Mouse (Mus musculus) spleen, postnatal 14 days (tissue): ENCODE results near the gene Dclre1b.
"Not testable (repeated sequence)": the region's sequence is repeated elsewhere in the genome, so short reads cannot be mapped to it uniquely, and the experiment has no call there.

Experiments
- DNase-seq, 2 experiments: peaks; one replicate each; pipeline ENCODE4 v3.0.0; 2021 to 2022; ENCODE audit warnings: low spot score in 2 of 2

Dclre1b gene

DNA sequence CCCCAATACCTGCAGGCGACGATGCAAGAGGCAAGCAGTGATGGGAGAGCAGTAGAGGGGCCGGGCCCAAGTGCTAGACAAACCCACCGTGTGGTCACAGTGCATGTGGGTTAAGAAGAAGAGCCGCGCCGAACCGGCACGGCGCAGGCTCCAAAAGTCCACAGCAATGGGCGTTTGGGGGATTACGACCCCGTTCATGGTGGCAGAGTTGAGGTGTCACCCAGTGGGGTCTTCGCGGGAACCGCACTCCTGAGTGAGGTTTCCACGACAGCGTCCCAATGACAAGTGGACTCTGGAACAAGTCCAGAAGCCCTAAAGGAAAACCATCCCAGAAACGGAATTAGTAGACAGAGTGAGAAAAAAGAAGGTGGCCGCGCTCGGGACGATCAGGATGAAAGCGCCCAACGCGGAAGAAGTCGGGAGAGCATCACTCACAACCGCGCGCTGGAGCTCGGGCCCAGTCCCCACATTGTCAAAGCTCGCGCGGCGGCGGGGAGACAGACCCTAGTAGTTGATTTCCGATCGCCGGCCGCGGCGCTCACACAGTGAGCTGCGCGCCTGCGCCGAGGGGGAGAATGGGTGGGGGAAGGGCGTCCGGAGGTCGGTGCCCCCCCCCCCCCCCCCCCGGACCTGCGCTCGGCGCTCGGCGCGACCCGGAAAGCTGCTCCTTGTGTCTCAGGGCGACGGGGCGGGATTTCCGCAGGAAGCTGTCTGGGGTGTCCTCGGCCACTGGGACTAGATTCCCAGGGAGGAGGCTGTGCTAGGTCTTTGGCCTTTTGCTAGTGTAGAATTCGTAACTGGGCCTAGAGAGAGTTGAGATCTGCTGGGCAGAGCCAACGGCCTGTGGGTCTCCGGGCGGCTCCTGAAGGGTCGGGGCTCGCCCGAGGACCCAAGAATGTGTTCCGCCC, at the start of gene Dclre1b, which contains the start of the genes Ap4b1 and Gm43064:
Dclre1b (minus strand) TSS at position 554 of the 908 bp plus-strand sequence.
Ap4b1 (plus strand) TSS at position 630 of the 908 bp plus-strand sequence.
Gm43064 (plus strand) TSS at position 683 of the 908 bp plus-strand sequence.
- DNase-seq: peak; percentile 79 to 87

DNA sequence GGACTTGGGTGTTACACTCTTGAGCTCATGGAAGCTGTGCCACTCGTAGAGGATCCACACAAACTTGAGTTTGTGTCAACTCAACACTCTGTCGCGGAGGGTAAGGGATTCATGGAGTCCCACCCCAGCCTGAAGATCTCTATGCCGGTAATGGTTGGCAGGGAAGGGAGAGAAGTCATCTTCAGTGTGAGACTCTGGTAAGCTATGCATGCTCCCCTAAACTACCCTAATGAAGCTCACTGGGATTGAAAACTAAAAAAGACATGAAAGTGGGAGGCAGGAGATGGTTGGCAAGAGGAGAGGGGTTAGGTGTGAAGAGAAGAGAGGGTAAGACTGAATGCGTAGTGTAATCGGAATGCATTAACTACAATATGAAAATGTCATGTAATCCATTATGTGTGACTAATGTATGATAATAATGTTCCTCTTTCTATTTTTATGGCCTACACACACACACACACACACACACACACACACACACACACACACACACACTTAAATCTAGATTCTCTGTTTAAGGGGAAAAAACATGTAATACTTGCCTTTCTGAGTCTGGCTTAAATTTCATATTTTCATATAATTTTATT, 48.8 kb upstream of the Dclre1b start:
- no peak for DNase-seq

DNA sequence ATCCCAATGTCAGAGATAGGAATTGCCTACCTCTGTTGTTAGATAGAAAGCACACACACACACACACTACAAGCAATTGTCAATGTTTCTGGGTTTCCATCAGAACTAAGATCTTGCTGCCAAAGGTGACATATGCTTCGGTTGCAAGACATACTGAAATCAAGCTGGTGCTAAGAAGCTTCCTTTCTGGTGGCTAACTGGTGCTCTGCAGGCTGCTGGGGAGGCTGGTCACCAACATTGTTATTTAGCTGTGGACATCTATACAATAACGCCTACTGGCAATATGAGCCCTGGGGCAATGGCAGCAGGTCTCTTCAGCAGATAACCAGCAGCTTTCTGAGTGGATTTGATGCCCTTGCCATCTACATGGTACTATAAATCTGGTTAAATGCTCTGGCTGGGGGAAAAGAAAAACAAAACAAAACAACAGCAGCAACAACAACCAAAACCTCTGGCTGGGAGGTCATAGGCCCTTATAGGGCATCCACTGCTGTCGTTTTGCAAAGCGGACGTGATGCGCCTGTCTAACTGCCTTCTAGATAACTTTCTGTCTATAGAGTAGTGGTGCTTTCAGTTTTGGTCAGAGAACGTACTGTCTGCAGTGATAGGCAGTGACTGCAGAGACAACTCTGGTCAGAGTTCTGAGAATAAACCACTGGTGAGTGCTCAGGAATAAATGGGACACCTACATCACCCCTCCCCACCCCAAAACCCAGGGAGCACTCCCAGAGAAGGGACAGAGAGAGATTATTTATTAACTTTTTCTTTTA, 48.0 kb upstream of the Dclre1b start:
- no peak for DNase-seq

DNA sequence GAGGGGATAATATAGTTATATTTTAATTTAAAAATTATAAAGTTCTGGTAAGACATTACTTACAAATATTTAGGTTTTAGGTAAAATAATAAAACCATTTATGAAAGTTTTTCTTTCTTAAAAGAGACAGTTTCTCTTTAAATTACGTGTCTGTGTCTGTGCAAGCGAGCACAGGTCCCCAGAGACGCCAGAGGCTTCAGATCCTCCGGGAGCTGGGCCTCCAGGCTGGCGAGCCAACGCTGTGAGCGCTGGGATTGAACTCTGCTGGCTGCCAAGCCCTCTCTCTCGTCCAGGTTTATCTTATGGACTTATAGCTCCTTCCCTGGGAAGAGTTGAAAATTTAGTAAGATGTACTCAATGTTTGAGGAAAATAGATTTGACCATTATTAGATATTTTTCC, 44.6 kb upstream of the Dclre1b start:
- DNase-seq: no peak

DNA sequence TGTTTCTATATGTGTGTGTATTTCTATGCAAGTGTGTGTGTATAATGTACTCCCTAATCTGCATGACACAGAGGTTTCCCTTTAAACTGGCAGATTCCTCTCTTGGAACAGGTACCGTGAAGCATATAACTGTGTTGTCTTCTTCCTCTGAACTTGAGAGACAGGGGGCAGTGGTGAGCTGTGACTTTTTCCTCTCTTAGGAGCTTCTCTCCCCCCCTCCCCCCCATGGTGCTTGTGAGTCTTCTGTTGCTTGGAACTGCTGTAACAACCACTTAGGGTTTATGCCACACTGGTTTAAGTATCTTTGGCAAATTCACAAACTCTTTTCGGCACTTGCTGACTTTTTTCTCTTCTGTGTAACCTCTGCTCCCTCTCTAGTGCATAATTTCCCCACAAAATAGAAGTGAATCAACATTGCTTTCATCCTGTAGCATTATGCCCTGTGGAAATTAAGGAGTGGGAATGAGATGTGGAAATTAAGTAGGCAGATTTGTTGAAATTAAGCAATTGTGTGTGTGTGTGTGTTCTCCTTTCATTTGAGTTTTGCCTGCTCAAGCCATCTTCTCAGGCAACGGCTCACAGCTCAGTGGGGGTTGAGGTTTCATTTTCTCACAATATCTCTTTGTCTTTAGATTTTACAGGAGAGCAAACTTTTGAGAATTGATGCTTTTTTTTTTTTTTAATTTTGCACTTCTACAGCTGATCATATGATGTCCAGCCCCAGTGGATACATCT, 43.5 kb upstream of the Dclre1b start:
- peak; percentile 33 to 64 for DNase-seq

DNA sequence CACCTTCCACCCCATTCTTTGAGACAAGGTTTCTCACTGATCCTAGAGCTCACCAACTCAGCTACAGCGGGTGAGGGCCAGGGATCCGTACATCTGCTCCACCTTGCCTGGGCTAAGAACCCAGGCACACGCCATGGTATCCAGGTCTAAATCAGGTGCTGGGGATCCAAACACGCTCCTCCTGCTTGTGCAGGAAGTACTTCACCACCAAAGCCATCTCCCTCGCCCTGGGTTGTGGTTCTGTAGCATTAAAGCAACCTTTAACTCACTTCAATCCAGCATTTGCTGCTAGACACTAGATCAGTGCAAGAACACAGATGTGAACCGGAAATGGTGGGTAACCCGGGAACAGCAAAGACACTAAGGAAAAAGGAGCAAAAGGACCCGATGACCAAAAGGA, 42.6 kb upstream of the Dclre1b start:
- DNase-seq: no peak

DNA sequence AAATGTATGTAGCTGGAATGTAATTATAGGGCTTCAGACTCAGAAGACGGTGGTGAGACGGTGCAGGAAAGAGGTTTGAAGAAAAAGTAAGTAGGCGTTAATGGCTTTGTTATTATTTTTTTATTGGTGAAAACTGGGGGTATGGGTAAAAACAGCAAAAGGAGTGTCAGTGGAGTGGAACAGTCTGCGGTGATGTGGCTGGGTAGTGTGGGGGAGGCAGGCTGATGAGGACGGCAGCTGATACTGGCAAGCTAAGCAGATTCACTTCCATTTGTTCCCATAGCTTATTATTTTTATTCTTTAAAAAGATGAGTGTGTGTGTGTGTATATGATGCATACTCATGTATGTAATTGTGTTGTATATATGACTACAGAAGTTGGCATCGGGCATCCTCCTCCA, 42.2 kb upstream of the Dclre1b start:
- DNase-seq: no peak

DNA sequence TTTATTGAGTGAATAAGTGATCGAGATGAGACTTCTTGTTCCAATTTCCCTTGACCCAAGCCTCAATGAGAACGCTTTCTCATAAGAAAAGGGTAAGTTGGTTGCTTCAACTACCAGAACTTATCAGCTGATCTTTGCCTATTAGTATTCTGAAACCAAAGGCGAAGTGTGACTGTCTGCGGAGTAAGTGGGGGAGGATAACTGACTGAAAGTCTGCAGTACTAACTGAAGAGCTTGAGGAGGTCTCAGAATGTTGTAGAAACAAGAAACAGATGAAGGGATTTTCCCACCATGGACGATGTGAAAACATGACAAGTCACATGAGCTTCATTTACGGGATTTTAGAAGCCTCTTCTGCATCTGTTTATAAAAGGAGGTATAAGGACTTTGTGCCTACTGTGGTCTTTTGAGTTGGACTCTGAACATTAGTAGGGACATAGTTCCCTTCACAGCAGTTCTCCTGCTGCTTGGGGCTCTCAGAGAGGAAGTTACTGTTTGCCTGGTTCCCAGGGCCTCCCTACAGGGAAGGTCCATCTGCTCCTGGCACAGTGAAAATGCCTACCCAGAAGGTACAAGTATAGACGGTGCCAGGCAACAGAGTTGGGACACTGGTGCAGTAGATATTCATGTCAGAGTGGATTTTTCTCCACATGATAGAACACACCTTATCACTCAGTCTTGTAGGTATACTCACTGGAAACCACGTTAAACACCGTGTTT, 41.6 kb upstream of the Dclre1b start:
- DNase-seq: no peak

DNA sequence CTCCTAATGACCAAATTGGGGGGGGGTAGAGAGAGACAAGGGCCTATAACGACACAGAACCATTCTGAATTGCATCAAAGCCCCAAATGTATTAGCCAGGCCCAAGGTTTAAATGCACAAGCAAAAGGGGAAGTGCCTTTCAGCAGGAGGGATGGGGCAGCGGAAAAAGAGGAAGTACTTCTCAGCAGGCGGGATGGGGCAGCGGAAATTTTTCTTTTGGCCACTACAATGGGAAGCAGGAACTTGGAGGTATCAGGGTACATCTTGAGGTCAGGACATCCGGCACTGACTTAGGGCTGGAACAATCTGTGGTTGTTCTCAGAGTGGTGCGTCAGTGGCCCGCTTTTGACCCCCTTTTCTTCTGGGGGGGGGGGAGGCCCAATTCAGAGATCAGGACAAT, 31.7 kb upstream of the Dclre1b start:
- not testable (repeated sequence) for DNase-seq

DNA sequence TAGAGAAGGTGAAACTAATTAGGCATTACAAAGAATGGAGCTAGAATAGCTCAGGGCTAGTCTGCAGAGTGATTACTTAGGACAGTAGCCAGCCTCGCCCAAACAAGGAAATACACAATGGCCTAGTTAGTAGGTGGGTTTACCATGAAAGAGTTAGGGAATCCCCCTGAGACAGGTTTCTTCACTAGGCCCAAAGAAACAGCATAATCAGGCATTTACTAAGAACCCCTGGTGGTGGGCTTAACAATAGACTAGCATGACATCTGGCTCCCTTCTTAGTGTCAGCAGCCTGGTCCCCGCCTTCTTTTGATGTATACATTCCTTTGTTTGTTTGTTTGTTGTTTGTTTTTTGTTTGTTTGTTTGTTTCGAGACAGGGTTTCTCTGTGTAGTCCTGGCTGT, 31.0 kb upstream of the Dclre1b start:
- not testable (repeated sequence) for DNase-seq

DNA sequence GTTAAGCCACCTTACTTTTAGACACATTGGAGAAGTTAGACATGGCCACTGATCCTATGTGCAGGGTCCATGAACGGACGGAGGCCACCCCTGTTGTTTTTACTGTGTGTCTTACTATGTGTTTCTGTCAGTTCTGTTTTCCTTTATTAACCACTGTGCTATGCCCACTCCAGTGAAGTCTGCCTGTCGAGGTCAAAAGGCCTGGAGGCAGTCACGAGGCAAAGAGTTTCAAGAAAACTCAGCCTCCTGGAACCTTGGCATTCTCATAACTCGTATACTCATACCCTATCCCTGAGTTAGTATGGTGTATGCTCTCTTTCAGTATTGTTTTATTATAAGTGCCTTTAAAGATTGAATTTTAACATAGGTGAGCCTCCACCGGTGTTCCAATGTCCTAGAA, 30.5 kb upstream of the Dclre1b start:
- no peak for DNase-seq

DNA sequence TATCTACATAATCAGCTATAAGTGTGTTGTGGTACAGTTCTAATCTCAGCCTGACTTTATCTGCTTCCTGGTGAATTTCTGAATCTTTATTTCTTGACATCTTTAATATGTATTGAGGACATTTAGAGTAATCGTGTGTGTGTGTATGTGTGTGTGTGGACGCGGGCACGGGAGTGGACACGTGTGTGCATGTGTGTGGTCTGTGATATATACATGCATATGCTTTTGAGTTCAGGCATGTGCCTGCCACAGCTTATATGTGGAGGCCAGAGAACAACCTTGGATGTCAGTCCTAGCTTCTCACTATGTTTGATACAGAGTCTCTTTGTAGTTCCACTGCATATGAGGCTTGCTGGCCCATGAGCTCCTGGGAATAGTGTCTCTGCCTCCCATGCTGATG, 27.2 kb upstream of the Dclre1b start:
- no peak for DNase-seq

DNA sequence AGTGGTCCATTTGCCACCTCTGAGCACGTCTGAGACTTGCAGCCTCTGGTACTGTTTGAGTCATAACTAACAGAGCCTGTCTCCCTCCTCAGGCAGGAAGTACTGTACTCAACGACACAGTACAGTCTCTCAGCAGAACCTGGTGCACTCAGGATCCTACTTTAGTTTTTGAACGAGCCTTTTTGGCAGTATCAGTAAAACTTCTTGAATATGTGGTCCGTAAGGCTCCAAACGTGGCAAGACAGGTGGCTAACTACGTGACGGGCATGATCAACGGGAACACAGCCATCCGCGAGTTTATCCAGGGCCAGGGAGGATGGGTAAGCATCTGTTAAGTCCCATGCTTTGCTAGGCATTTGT, 26.7 kb upstream of the Dclre1b start:
- DNase-seq: no peak

DNA sequence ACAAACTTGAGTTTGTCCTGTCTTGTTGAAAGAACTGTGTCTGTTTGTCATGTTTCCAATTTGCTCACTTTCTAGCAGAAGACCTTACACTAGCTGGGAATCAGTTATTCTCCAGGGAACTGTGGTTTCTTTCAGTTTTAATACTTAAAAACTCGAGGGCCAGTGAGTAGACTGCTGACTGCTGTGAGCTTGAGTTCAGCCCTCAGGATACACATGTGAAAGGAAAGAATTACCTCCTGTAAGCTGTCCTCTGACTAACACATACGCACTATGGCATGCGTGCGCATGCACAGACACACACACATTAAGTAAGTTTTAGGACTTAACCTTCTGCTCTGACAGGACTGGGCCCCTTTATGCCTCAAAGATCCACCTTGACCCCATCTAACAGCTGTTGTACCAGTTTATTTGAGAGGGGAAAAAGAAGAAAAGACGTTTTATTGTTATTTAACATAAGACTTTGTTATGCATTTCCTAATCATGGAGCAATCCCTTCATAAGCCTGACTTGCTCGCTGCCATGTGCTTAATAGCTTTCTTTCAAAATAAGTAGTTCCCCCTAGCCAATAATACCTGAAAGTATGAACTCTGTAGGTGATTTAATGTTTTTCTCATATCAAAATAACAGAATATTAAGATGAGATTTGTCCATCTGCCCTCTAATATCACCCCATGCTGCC, 26.2 kb upstream of the Dclre1b start:
- DNase-seq: no peak

DNA sequence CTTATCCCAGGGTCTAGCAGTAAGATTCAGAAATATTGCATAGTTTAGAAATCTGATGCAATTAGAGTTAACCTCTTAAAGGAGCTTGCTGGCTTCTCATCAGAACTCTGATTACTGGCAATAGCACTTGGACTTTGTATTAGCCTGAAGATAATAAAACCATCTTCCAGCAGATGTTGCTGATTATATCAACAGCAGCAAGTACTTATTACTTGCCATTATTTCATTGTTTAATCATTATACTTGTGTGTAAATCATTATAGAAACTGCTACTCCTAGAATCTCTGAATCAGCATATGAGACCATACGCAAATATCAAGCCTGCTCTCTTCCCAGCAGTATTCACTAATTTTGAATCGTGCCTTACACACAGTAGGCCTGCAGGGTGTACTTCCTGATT, 24.8 kb upstream of the Dclre1b start:
- no peak for DNase-seq

DNA sequence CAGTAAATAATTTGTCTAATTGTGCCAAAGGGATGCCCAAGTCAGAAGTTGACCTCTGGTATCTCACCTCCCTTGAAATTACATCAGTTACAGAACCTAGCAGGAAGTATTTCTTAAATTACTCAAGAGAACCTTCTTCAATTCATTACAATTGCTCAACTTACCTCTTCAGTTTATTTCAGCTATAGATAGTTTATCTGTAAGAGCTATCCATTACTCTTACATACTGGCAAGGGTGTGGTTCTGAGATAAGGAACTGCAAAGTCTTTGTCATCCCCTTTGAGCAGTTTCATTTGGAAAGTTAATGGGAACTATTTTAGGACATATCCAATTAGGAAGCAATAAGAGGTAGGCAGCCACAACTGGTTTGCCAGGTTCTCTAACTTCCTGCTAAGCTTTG, 23.2 kb upstream of the Dclre1b start, which contains the start of gene Bcl2l15:
Bcl2l15 (plus strand) TSS at position 176 of the 400 bp plus-strand sequence.
- no peak for DNase-seq

DNA sequence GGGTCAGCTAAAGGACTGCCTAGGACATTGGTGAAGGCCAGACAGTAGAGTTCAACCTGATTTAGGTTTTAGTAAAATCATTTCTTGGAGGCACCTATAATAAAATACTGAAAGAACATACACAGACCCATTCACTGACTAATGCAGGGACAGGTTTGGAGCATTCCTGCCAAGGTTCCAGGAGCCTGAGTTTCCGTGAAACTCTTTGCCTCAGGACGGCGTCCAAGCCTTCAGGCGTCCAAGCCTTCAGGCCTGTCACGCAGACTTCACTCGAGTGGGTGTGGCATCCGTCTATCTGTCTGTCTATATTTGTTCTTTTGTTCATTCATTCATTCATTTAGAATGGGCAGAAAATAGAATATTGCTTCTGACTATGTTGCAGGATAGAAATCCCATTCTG, 21.9 kb upstream of the Dclre1b start:
- no peak for DNase-seq

DNA sequence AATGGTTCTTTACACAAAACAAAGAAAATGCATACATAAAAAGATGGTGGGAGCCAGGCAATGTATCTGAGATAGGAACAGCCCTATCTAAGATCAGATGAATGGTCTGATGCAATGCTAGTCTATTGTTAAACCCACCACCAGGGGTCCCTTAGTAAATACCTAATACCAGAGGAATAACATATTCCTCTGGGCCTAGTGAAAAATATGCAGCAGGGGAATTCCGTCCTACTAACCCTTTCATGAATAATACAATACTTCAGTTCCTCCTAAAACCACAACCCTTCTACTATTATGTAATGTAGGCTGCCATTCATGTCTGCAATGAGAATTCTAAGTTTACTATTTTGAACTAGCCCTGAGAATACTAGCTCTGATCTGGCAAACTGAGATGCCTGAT, 21.4 kb upstream of the Dclre1b start:
- DNase-seq: not testable (repeated sequence)

DNA sequence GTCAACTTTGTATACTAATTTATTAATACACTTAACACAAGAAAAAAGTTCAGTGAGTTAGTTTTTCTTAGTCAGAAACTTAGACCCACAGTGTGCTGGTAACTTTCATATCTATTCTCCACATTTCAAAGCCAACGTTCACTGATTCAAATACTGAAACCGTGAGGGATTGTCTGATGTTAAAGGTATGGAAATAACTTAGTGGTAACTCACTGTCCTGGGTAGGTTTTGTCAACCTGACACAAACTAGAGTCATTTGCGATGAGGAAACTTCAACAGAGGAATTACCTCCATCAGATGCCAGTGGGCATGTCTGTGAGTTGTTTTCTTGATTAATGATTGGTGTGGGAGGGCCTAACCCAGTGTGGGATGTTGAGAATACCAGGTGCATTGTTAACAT, 19.8 kb upstream of the Dclre1b start:
- DNase-seq: no peak

DNA sequence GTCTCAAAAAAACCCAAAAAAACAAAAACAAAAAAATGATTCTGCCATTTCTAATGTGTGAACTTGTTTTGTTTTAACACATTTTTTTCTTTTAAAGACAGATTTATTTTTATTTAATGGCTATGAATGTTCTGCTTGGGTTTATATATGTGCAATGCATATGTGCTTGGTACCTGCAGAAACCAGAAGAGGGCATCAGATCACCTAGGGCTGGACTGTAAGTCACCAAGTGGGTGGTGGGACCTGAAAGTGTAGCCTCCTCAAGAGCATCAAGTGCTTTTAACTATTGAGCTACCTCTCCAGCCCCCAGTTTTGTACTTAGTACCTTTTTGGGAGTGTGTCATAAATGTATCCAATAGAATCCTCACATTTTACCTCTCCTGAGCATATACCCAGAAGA, 18.3 kb upstream of the Dclre1b start:
- no peak for DNase-seq
